Mouse (Mus musculus) small intestine, adult 2 months (tissue): Measurements from ENCODE around the gene Abca7. TPM values are rescaled to one million over a fixed set of nuclear protein-coding genes. Genes with fewer than 3 reads are reported as not detected.
"Not testable (repeated sequence)": the region's sequence is repeated elsewhere in the genome, so short reads cannot be mapped to it uniquely, and the experiment has no call there.

ENCODE experiments used
- H3K27ac ChIP-seq: fragments of 200-500 bp; 2 replicates; pipeline ENCODE4 v1.5.1; 2012; ENCODE audit warnings: low read depth, low read length, control low read depth, inconsistent platforms; ENCODE audit not compliant: insufficient read depth
- H3K27me3 ChIP-seq: fragments of 200-500 bp; 2 replicates; pipeline ENCODE4 v1.6.1; 2012; ENCODE audit warnings: mild to moderate bottlenecking, moderate library complexity, low read length, inconsistent platforms; ENCODE audit not compliant: control insufficient read depth, insufficient read depth
- H3K36me3 ChIP-seq: fragments of 200-500 bp; 2 replicates; pipeline ENCODE4 v1.6.1; 2012; ENCODE audit warnings: mild to moderate bottlenecking, low read length, control low read depth, inconsistent platforms; ENCODE audit not compliant: control insufficient read depth, insufficient read depth
- H3K4me1 ChIP-seq: fragments of 200-500 bp; 2 replicates; pipeline ENCODE4 v1.6.1; 2012; ENCODE audit warnings: low read length, inconsistent platforms, mixed read lengths; ENCODE audit not compliant: control insufficient read depth, insufficient read depth, insufficient read length
- H3K4me3 ChIP-seq: fragments of 200-500 bp; 2 replicates; pipeline ENCODE4 v1.5.1; 2012; ENCODE audit warnings: low read depth, mild to moderate bottlenecking, control low read depth, inconsistent platforms, low read length, moderate library complexity
- CTCF ChIP-seq: fragments of 200-500 bp; IDR thresholded peaks from 2 replicates; pipeline ENCODE4 v1.5.1; 2012; ENCODE audit warnings: low read depth, mild to moderate bottlenecking, control low read depth, inconsistent platforms, low read length, moderate library complexity, mixed read lengths; ENCODE audit not compliant: insufficient replicate concordance, insufficient read length; ENCODE audit errors: extremely low read depth
- POLR2A ChIP-seq: fragments of 200-500 bp; IDR thresholded peaks from 2 replicates; pipeline ENCODE4 v1.6.1; 2012; ENCODE audit warnings: low read depth, mild to moderate bottlenecking, control low read depth, inconsistent platforms, low read length, moderate library complexity
- WGBS: fragments of 180-500 bp; shearing (Covaris S2); methylation state at CpG from one replicate; pipeline ENCODE4 v1.1.7; 2018; 5-methylcytosine and 5-hydroxymethylcytosine counted together
- polyA plus RNA-seq: library from polyadenylated mRNA; depleted of rRNA; stranded (reverse); fragments of >200 nt; gene quantifications from 2 replicates; pipeline ENCODE4 v1.2.3, GENCODE M21; 2012

Gene Abca7
- polyA plus RNA-seq, 1 experiment = 33.4 TPM

DNA sequence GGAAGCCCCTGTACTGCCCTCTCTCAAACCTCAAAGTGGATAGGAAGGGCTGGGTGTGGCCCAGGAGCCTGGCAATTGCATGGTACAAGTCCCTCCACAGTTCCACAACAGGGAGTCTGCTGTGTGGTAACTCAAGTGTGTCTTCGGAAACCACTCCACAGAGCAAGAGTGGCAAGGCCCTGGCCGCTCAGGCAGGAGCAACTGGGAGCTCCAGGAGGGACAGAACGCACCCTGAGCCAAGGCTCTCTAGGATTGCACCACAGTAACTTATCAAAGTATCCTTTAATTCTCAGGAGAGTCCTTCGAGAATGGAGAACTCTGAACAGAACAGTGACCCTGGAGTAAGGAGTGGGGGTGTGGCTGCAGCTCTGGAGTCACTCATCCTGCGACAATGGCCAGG is 39.4 kb downstream of the Abca7 start:
- WGBS = 88% methylated on average over 5 of the region's 5 CpGs
- TF ChIP-seq CTCF (no peak), POLR2A (no peak)
- H3K27ac ChIP-seq = peak overlapping the region; percentile 3; the same call in 1 of the 2 replicates
- H3K4me3 ChIP-seq = no peak overlapping the region
- H3K27me3 ChIP-seq = no peaks in the 10 kb centered on the region
- H3K36me3 ChIP-seq = peaks cover 27% of the 10 kb centered on the region
- peaks cover 33% of the 10 kb centered on the region for H3K4me1 ChIP-seq

DNA sequence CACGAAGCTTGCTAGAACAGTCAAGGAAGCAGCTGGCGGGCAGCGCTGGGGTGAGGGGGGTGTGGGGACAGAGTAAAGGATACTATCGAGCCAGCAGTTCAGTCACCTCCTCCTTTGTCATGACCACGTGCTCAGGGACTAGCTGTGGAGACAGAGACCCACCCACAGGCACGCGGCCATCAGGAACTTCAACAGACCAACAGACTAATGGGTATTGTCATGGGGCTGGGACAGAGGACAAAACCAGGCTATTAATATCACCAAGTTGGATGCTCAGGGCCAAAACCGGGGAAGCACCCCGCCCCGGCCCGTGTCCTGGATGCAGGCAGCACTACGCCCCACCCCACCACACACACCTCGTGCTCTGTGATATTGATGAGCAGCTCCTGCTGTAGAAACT is 40.5 kb downstream of the Abca7 start:
- WGBS = 87% methylated on average over 13 of the region's 13 CpGs
- H3K4me1 ChIP-seq = peaks cover 31% of the 10 kb centered on the region
- H3K4me3 ChIP-seq = no peak overlapping the region
- TF ChIP-seq POLR2A (no peak), CTCF (no peak)
- no peak overlapping the region for H3K27ac ChIP-seq
- H3K36me3 ChIP-seq = peaks cover 27% of the 10 kb centered on the region
- no peaks in the 10 kb centered on the region for H3K27me3 ChIP-seq

DNA sequence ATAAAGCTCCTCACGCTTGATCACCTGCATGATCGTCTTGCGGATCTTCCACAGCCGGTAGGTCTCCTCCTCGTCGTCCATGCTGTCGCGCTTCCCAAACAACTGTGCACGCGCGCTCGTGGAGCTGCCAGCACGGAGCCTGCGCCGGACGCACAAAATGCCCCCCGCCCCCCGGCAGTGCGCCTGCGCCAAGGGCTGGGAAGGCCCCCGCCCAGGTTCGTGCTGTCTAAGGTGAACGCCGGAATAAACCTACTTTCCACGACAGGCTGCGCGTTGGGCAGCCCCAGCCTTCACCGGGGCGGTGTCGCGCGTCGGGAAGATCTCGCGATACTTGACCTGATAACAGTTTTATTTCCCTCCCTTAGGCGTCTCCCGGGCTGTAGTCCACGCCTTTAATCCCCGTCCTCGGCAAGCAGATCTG is 43.3 kb downstream of the Abca7 start, which contains the start of gene Polr2e:
Gene Polr2e (minus strand): TSS at position 237 of the 421 bp plus-strand sequence.
- WGBS = under 1% methylated on average over 40 of the region's 40 CpGs
- H3K27ac ChIP-seq = peak within 1 kb of the TSS; percentile 43; the same call in 1 of the 2 replicates

GRCm38 (mm10) chr10:80041409-80042060 is 45.2 kb downstream of the Abca7 start:
- H3K27me3 ChIP-seq = not testable (repeated sequence)

More for the DNA sequence above, 43.3 kb downstream of the Abca7 start, which contains the start of gene Polr2e:
- Histone ChIP-seq H3K27me3 (no peaks in the 10 kb centered on the region), H3K4me3 (peak within 1 kb of the TSS; percentile 85), H3K4me1 (peaks cover 9% of the 10 kb centered on the region), H3K36me3 (peaks cover 27% of the 10 kb centered on the region)
- TF ChIP-seq CTCF = no peak
- TF ChIP-seq POLR2A = no peak; the same call in 1 of the 2 replicates

DNA sequence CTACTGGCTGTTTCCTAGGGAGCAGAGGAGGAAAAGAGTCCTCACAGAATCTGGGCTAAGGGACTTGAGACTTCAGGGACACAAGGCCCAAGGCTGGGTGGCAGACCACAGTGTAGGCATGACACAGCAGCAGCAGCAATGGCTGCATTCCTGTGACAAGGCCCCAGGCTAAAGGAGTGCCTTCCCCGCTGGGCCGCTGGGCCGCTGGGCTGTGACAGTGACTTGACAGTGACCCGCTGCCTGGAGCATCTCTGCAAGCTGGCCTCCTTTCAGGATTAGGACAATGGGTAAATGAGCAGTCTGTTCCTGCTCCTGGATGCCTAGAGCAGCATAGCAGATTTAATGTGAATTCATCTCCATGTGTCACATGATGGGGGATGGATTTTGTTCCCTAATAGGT is 47.8 kb downstream of the Abca7 start:
- WGBS = 89% methylated on average over 4 of the region's 4 CpGs
- Histone ChIP-seq H3K27ac (no peak overlapping the region), H3K4me1 (no peaks in the 10 kb centered on the region), H3K27me3 (no peaks in the 10 kb centered on the region), H3K36me3 (no peaks in the 10 kb centered on the region), H3K4me3 (no peak overlapping the region)
- TF ChIP-seq POLR2A = no peak
- no peak for TF ChIP-seq CTCF

More at GRCm38 (mm10) chr10:80041409-80042060, 45.2 kb downstream of the Abca7 start:
- not testable (repeated sequence) for H3K4me1 ChIP-seq, H3K27ac ChIP-seq, H3K4me3 ChIP-seq
- 85% methylated on average over 8 of the region's 8 CpGs for WGBS
- H3K36me3 ChIP-seq = peaks cover 14% of the 10 kb centered on the region

DNA sequence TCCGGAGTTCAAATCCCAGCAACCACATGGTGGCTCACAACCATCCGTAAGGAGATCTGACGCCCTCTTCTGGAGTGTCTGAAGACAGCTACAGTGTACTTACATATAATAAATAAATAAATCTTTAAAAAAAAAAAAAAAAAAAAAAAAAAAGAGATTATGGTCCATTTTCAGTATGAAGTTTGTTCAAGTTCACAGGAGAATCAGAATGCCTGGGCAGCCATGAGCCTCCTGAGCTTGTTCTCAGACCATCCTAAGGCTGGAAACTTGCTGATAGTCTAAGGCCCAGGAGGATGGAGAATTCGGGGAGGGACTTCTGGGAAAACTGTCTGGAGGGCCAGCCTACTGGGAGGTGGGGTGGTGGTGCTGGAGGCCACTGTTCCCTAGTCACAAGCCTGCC is 49.1 kb downstream of the Abca7 start:
- H3K4me3 ChIP-seq, H3K4me1 ChIP-seq, H3K36me3 ChIP-seq, H3K27me3 ChIP-seq, H3K27ac ChIP-seq: not testable (repeated sequence)
- WGBS = 83% methylated on average over 4 of the region's 4 CpGs

DNA sequence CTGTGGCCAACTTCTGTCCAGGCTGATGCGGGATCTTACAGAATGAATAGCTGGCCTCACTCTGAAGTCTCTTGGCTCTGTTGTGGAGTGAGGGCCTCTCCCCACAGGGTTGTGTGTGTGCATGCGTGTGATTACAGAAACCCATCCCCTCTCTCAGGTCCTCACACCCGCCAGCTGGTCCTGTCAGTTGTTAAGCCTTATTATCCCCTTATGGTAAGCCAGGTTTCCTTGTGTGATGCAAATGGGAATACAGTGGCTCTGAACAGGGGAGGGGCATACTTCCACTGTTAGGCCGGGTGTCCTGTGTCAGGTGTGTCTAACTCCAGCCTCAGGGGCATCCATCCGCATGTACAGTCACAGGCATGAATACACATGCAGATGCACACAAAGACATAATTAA is 49.5 kb downstream of the Abca7 start:
- Histone ChIP-seq H3K4me3 (no peak overlapping the region), H3K27me3 (no peaks in the 10 kb centered on the region), H3K27ac (no peak overlapping the region), H3K4me1 (no peaks in the 10 kb centered on the region), H3K36me3 (no peaks in the 10 kb centered on the region)
- WGBS = 96% methylated on average over 5 of the region's 5 CpGs
- TF ChIP-seq POLR2A (no peak), CTCF (no peak)

DNA sequence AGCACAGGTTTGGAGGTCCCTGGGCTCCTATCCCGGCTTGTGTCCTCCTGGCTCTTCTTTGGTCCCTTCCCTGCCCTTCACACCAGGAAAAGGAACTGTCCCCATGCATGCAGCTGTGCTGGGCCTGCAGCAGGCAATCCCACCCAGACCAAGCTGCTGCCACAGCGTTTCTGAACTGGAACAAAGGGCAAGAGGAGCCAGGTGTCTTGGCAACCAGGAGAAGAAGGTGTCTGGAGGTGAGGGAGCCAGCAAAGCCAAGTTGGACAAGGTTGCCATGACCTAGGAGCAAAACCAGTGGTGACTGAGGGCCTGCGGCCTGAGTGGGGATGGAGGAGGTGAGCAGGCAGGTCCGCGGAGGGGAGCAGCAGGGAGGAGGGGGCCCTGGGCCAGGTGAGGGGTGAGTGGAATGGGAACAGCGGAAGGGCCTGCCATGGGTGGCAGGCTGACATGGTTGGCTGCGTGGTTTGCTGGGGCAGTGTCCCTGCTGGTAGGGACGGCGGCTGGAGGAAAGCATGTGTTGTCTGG is 50.8 kb downstream of the Abca7 start, which contains the start of gene Gpx4:
Gene Gpx4 (plus strand): TSS at position 126 of the 525 bp plus-strand sequence.
- WGBS = 73% methylated on average over 9 of the region's 9 CpGs
- no peaks in the 10 kb centered on the region for H3K27me3 ChIP-seq
- H3K4me1 ChIP-seq = peaks cover 11% of the 10 kb centered on the region
- no peak within 1 kb of the TSS for H3K4me3 ChIP-seq
- no peak within 1 kb of the TSS for H3K27ac ChIP-seq
- no peaks in the 10 kb centered on the region for H3K36me3 ChIP-seq
- no peak for TF ChIP-seq CTCF
- no peak for TF ChIP-seq POLR2A
